Mouse (Mus musculus) embryonic facial prominence, embryonic 14.5 days (tissue): ENCODE measurements around the gene Ctnnb1. TPM values are rescaled to one million over a fixed set of nuclear protein-coding genes. Genes with fewer than 3 reads are reported as not detected.

ENCODE experiments used
- ATAC-seq: fragments of 200-750 bp; cut with Nextera tagmentation; 2 replicates; pipeline ENCODE4 v1.8.0; 2017; ENCODE audit warnings: low read depth, moderate number of reproducible peaks, moderate TSS enrichment
- DNase-seq: peaks from one replicate; pipeline ENCODE4 v3.0.0-alpha.2; 2015; ENCODE audit warnings: low spot score
- H3K27ac ChIP-seq: fragments of 300-500 bp; sonication (generic); replicated peaks from 2 replicates; pipeline ENCODE4 v1.5.1; 2014; ENCODE audit warnings: low read depth, mild to moderate bottlenecking, low read length, moderate library complexity
- H3K27me3 ChIP-seq: fragments of 300-500 bp; sonication (generic); replicated peaks from 2 replicates; pipeline ENCODE4 v1.6.1; 2014; ENCODE audit warnings: low read length; ENCODE audit not compliant: control insufficient read depth, insufficient read depth
- H3K36me3 ChIP-seq: fragments of 300-500 bp; sonication (generic); 2 replicates; pipeline ENCODE4 v1.6.1; 2014; ENCODE audit warnings: low read length, mixed read lengths; ENCODE audit not compliant: control insufficient read depth, insufficient read depth
- H3K4me1 ChIP-seq: fragments of 300-500 bp; sonication (generic); 2 replicates; pipeline ENCODE4 v1.6.1; 2014; ENCODE audit warnings: antibody characterized with exemption, low read length; ENCODE audit not compliant: control insufficient read depth, insufficient read depth
- H3K4me2 ChIP-seq: fragments of 300-500 bp; sonication (generic); 2 replicates; pipeline ENCODE4 v1.6.1; 2014; ENCODE audit warnings: low read depth, mild to moderate bottlenecking, low read length, moderate library complexity, mixed read lengths
- H3K4me3 ChIP-seq: fragments of 300-500 bp; sonication (generic); 2 replicates; pipeline ENCODE4 v1.5.1; 2014; ENCODE audit warnings: low read depth, mild to moderate bottlenecking, low read length
- H3K9ac ChIP-seq: fragments of 300-500 bp; sonication (generic); 2 replicates; pipeline ENCODE4 v1.6.1; 2014; ENCODE audit warnings: low read depth, mild to moderate bottlenecking, low read length, moderate library complexity, mixed read lengths
- H3K9me3 ChIP-seq: fragments of 300-500 bp; sonication (generic); 2 replicates; pipeline ENCODE4 v1.6.1; 2016; ENCODE audit warnings: low read length; ENCODE audit not compliant: control insufficient read depth
- WGBS: fragments of 180-500 bp; shearing (Covaris S2); extraction: QIAGEN DNeasy Blood & Tissue Kit; methylation state at CpG from one replicate; pipeline ENCODE4 v1.1.7; 2014; 5-methylcytosine and 5-hydroxymethylcytosine counted together
- polyA plus RNA-seq: library from polyadenylated mRNA; unstranded; fragments of >200 nt; fragmentation: Nextera tagmentation; extraction: Ambion mirVana; gene quantifications from 2 replicates; pipeline ENCODE4 v1.2.1, GENCODE M21; 2014

The Ctnnb1 gene
- 716 and 779 TPM in 2 replicates for polyA plus RNA-seq

DNA sequence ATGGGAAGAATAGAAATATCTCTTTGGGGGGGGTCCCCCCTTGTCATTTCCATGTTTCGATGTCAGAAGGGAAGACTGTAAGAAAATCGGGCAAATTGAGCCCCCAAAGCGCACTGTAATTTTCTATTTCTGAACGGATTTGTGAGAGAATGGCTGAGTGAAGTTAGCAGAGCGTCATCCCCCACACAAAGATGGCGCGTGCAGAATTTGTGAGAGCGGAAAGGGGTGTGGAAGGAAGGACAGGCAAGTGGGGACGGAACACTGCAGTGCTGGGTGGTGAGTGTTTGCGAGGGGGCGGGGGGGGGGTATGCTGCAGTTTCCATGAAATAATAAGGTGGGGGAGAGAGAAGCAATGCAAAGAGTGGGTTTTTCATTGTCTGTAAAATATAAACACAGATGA, at the start of gene Ctnnb1:
TSS of gene Ctnnb1 (plus strand) at position 136 of the 400 bp plus-strand sequence.
- WGBS: 75% methylated on average over 11 of the region's 11 CpGs
- Histone ChIP-seq H3K27ac (no peak within 1 kb of the TSS), H3K27me3 (no peaks in the 10 kb centered on the region), H3K4me1 (no peaks in the 10 kb centered on the region), H3K9me3 (no peaks in the 10 kb centered on the region), H3K4me3 (no peak within 1 kb of the TSS), H3K4me2 (no peak within 1 kb of the TSS), H3K9ac (no peak within 1 kb of the TSS), H3K36me3 (no peaks in the 10 kb centered on the region)
- no peak for ATAC-seq
- no peak for DNase-seq

DNA sequence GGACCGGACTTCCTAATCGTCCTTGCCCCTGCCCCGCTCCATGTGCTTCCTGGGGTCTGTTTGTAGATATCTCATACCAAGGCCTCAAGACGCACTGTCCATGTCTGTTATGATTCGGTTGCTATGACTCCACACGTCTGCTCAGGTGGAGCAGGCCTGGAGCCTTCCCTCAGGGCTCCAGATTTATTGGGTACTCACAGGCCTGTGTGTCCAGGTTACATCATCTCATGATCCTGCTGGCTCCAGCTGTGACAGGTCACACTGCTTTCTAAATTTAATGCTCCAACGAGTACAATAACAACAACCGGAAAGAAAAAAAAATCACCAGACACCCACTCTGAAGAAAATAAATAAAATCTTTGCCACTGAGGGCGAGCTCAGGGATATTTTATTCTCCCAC, 48.7 kb upstream of the Ctnnb1 start:
- Histone ChIP-seq H3K4me1 (0 out of 2 replicates have a peak, but pooled peaks cover 11% of the 10 kb centered on the region), H3K27me3 (no peaks in the 10 kb centered on the region), H3K4me2 (no peak overlapping the region), H3K4me3 (no peak overlapping the region), H3K27ac (no peak overlapping the region), H3K9ac (no peak overlapping the region), H3K9me3 (no peaks in the 10 kb centered on the region), H3K36me3 (no peaks in the 10 kb centered on the region)
- DNase-seq: no peak
- WGBS: 75% methylated on average over 9 of the region's 9 CpGs
- ATAC-seq: no peak

DNA sequence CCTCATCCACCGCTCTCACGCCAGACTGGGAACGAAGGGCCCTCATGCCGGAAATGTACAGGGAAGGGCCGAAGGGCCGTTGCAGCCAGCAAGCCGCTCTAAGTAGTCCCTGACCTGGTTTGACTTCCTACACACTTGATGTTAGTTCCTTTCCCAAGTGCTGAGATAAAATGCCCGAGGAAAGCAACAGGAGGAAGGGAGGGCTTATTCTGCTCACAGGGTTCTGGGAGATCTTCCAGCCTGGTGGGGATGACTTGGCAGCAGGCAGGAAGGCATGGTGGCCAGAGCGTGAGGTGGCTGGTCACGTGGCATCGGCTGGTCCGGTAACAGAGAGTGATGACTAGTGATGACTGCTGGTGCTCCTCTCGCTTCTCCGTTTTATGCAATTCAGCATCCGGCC, 47.9 kb upstream of the Ctnnb1 start:
- DNase-seq (no peak), ATAC-seq (no peak)
- WGBS: 91% methylated on average over 15 of the region's 15 CpGs
- H3K9ac ChIP-seq: no peak overlapping the region
- 0 out of 2 replicates have a peak, but pooled peaks cover 11% of the 10 kb centered on the region for H3K4me1 ChIP-seq
- no peak overlapping the region for H3K27ac ChIP-seq
- no peaks in the 10 kb centered on the region for H3K9me3 ChIP-seq
- H3K27me3 ChIP-seq: no peaks in the 10 kb centered on the region
- no peak overlapping the region for H3K4me3 ChIP-seq
- no peak overlapping the region for H3K4me2 ChIP-seq
- H3K36me3 ChIP-seq: no peaks in the 10 kb centered on the region

DNA sequence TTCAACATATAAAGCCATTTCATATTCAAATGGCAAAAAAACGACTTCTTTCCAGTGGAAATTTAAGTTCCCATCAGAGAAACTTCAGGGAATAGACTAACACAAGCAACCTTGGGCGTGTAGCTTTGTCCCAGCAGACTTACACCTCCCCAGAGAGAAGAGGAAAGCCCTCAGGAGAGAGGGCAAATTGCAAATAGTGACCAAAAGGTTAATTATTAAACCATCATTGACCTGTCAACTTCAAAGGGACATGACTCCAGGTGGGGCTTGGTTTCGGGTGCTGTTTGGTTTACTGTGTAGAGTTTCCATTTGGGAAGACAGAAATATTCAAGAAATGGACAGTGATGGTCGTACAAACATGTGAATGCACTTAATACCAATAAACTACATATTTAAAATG, 47.2 kb upstream of the Ctnnb1 start:
- H3K9me3 ChIP-seq: no peaks in the 10 kb centered on the region
- no peak for ATAC-seq
- no peak overlapping the region for H3K4me3 ChIP-seq
- H3K9ac ChIP-seq: no peak overlapping the region
- H3K27me3 ChIP-seq: no peaks in the 10 kb centered on the region
- no peaks in the 10 kb centered on the region for H3K36me3 ChIP-seq
- H3K4me1 ChIP-seq: 0 out of 2 replicates have a peak, but pooled peaks cover 11% of the 10 kb centered on the region
- no peak overlapping the region for H3K4me2 ChIP-seq
- 64% methylated on average over 4 of the region's 4 CpGs for WGBS
- H3K27ac ChIP-seq: no peak overlapping the region
- no peak for DNase-seq

DNA sequence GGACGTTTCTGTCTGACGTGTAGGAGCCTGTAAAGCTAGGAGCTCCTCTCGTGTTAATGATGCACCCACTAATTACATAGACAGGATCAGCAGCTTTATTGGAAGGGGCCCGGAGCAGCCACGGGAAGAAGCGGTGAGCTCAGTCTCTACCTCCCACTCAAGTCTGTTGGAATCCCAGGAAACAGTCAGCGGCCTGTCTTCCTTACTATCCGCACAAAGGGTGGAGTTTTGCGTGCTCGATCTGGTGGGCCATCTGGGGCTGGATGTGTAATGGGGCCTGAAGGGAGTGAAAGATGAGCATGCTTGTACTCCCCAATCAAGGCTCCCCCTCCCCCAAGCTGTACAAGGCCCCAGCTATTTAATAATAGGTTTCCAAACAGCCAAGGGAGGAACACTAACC, 44.3 kb upstream of the Ctnnb1 start:
- 0 out of 2 replicates have a peak, but pooled peaks cover 11% of the 10 kb centered on the region for H3K4me1 ChIP-seq
- no peaks in the 10 kb centered on the region for H3K27me3 ChIP-seq
- no peak overlapping the region for H3K4me3 ChIP-seq
- no peaks in the 10 kb centered on the region for H3K36me3 ChIP-seq
- no peak overlapping the region for H3K4me2 ChIP-seq
- DNase-seq: peak; percentile 85
- H3K9me3 ChIP-seq: no peaks in the 10 kb centered on the region
- peak overlapping the region; percentile 58 for H3K27ac ChIP-seq
- WGBS: 32% methylated on average over 10 of the region's 10 CpGs
- no peak overlapping the region for H3K9ac ChIP-seq
- ATAC-seq: peak; percentile 88

DNA sequence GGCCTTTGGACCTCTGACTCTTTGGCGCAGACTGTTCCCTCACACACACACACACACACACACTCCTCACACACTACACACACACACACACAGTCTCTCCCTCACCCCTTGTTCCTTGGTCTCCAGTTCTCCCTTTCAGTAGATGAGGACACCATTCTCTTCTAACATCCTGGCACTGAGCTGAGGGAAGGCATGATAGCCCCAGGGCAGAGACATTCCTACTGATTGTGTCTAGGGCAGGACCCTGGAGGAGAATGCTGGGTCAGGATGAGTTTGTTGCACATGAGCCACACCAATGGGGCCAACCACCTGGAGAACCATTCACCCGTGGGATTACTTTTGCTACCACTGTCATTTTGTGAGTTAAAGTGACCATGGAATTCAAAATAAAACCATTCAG, 41.4 kb upstream of the Ctnnb1 start:
- DNase-seq (no peak), ATAC-seq (no peak)
- Histone ChIP-seq H3K4me1 (0 out of 2 replicates have a peak, but pooled peaks cover 11% of the 10 kb centered on the region), H3K4me2 (no peak overlapping the region), H3K36me3 (no peaks in the 10 kb centered on the region), H3K4me3 (no peak overlapping the region), H3K9ac (no peak overlapping the region), H3K27me3 (no peaks in the 10 kb centered on the region), H3K27ac (no peak overlapping the region), H3K9me3 (no peaks in the 10 kb centered on the region)
- 81% methylated on average over 2 of the region's 2 CpGs for WGBS

DNA sequence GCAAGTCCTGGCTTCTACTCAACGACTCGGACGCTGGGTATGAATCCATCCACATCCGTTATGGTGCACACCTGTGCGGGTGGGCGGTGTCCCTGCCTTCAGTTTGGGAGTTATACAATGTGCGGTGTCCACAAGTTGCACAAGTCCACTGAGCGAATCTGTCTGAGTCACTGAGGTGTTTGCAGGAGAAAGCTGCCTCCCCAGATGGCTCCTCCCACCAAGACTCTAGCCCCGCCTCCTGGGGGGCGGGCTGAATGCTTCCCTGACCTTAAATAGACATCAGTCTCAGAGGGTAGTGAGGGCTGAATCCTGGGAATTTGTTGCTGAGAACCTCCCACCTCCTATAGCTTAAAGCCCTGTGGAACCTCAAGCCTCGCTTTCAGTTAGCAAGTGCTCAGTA, 35.6 kb upstream of the Ctnnb1 start:
- Histone ChIP-seq H3K4me3 (no peak overlapping the region), H3K36me3 (no peaks in the 10 kb centered on the region), H3K27me3 (no peaks in the 10 kb centered on the region), H3K9ac (no peak overlapping the region), H3K4me1 (no peaks in the 10 kb centered on the region), H3K27ac (no peak overlapping the region), H3K9me3 (no peaks in the 10 kb centered on the region), H3K4me2 (no peak overlapping the region)
- ATAC-seq (no peak), DNase-seq (no peak)
- whole genome bisulfite sequencing: 89% methylated on average over 11 of the region's 11 CpGs

DNA sequence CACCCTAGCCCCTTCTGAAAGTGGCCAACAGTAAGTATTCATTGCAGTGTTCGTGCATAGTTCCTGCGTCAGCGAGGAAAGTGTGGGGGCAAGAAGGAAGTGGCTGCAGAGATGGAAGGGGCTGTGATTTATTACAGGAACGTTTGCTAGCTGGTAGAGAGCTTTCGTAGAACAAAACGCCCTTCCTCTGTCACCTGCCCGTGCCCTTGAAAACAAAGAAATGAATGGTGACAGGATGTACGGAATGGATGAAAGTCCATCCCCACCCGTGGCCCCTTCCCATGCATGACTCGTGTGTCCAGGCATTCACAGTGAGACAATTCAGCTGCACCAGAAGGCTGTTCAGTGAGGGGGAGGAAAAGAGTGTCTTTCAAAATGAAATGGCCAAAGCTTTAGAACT, 35.0 kb upstream of the Ctnnb1 start:
- no peak overlapping the region for H3K4me3 ChIP-seq
- H3K27me3 ChIP-seq: no peaks in the 10 kb centered on the region
- H3K4me2 ChIP-seq: no peak overlapping the region
- 72% methylated on average over 10 of the region's 10 CpGs for WGBS
- ATAC-seq (no peak), DNase-seq (no peak)
- no peaks in the 10 kb centered on the region for H3K4me1 ChIP-seq
- no peak overlapping the region for H3K27ac ChIP-seq
- no peaks in the 10 kb centered on the region for H3K9me3 ChIP-seq
- H3K36me3 ChIP-seq: no peaks in the 10 kb centered on the region
- H3K9ac ChIP-seq: no peak overlapping the region

DNA sequence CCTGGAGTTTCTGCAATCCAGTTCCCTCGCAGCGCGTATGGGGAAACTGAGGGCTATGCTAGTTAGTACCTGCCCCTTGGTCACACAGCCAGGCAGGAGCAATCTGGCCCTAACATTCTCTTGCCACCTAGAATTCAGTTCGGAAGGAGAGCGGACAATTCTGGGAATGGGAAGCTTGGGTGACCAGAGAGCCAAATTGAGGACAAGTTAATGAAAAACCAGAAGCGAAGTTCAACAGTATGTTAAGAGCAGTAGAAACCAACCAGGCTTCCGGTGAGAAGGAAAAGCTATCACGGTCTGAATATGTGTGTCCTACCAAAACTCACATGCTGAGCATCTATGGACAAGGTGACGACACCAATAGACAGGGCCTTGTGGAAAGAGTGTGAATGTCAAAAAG, 34.6 kb upstream of the Ctnnb1 start:
- no peak overlapping the region for H3K4me3 ChIP-seq
- H3K9ac ChIP-seq: no peak overlapping the region
- H3K27ac ChIP-seq: no peak overlapping the region
- ATAC-seq (no peak), DNase-seq (no peak)
- 92% methylated on average over 9 of the region's 9 CpGs for WGBS
- no peak overlapping the region for H3K4me2 ChIP-seq
- no peaks in the 10 kb centered on the region for H3K36me3 ChIP-seq
- no peaks in the 10 kb centered on the region for H3K4me1 ChIP-seq
- no peaks in the 10 kb centered on the region for H3K9me3 ChIP-seq
- H3K27me3 ChIP-seq: no peaks in the 10 kb centered on the region
